25 mouse cellular contexts compared by ENCODE assay signal in genomic region chr11:86209123-86209522, GRCm38 (mm10).
"Had no signal": no experiment of that assay in that cellular context is flagged by ENCODE, and none has a peak within 500 bp of the region (broad histone marks: within the 10 kb centered on the region; RNA-seq: fewer than 3 reads in every experiment).

No protein-coding gene starts in this region.

- H3K4me1 ChIP-seq: embryonic facial prominence, embryonic 10.5 days; embryonic facial prominence, embryonic 12.5 days; embryonic facial prominence, embryonic 13.5 days; embryonic facial prominence, embryonic 15.5 days; forebrain, embryonic 10.5 days; forebrain, embryonic 12.5 days; forebrain, embryonic 13.5 days; forebrain, embryonic 15.5 days had no signal

- H3K27ac ChIP-seq: embryonic facial prominence, embryonic 10.5 days; embryonic facial prominence, embryonic 12.5 days; embryonic facial prominence, embryonic 13.5 days; embryonic facial prominence, embryonic 15.5 days; forebrain, embryonic 10.5 days; forebrain, embryonic 12.5 days; forebrain, embryonic 13.5 days; forebrain, embryonic 15.5 days; gastrocnemius, adult 2 months; heart, adult 2 months had no signal

- H3K4me3 ChIP-seq: embryonic facial prominence, embryonic 10.5 days; embryonic facial prominence, embryonic 12.5 days; embryonic facial prominence, embryonic 13.5 days; embryonic facial prominence, embryonic 15.5 days; erythroblast, embryonic 14.5 days; forebrain, embryonic 10.5 days; forebrain, embryonic 12.5 days; forebrain, embryonic 13.5 days; forebrain, embryonic 15.5 days; gastrocnemius, adult 2 months; heart, adult 2 months had no signal

- H3K9ac ChIP-seq: embryonic facial prominence, embryonic 12.5 days; embryonic facial prominence, embryonic 13.5 days; embryonic facial prominence, embryonic 15.5 days; forebrain, embryonic 12.5 days; forebrain, embryonic 13.5 days; forebrain, embryonic 15.5 days; forebrain, postnatal 0 days had no signal

- DNase-seq: cerebellum, adult 8-10 months; cerebellum, adult 9-10 months; cerebellum, adult 9-11 months; cerebellum, postnatal 10 days; cerebellum, postnatal 14 days; cerebellum, postnatal 25 days; cerebellum, postnatal 36 days; embryo, embryonic 11 days; forebrain, postnatal 0 days; gastrocnemius, adult 2 months; gastrocnemius, postnatal 10 days; gastrocnemius, postnatal 14 days; gastrocnemius, postnatal 25 days; gastrocnemius, postnatal 36 days; heart, adult 18-20 months; heart, adult 2 months had no signal

- H3K27me3 ChIP-seq: embryonic facial prominence, embryonic 12.5 days; embryonic facial prominence, embryonic 13.5 days; embryonic facial prominence, embryonic 15.5 days; forebrain, embryonic 12.5 days; forebrain, embryonic 13.5 days; forebrain, embryonic 15.5 days had no signal
